Mouse (Mus musculus): ENCODE data around the gene Faf2.
A peak's percentile ranks its signal among the peaks of the same experiment; 100 is the strongest.

Faf2 gene

DNA sequence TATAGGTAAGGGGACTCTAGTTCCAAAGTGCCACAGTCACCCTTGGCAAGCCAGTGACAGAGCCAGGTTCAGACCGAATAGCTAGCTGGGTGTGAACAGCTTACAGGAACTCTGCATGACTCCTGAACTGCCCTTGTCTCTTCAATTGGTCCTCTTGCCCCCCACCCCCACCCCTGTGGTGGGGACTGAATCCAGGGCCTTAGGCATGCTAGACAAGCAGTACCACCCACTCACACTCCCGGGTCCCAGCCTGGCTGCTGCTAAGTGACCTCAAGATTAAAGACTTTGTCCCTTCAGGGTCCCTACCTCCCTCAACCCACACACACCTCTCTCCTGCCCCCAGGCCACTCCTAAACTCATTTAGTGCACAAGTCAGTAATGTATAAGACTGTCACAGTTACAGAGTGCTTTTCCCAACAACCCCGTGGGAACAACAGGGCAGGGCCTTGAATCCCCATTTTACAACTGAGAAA lies 18.9 kb upstream of the Faf2 start:
- no peaks in the 10 kb centered on the region for H3K9me3 ChIP-seq (ENCODE audit: low read length)
- TF ChIP-seq NANOG (IDR thresholded peaks at IDR 0.05; ENCODE audit: borderline replicate concordance, low read length) (no peak; the same call in 1 of the 2 replicates), POU5F1 (IDR thresholded peaks at IDR 0.05; ENCODE audit: borderline replicate concordance, low read length) (no peak), CTCF (conservative IDR thresholded peaks at IDR 0.05; ENCODE audit: low read length) (no peak)

DNA sequence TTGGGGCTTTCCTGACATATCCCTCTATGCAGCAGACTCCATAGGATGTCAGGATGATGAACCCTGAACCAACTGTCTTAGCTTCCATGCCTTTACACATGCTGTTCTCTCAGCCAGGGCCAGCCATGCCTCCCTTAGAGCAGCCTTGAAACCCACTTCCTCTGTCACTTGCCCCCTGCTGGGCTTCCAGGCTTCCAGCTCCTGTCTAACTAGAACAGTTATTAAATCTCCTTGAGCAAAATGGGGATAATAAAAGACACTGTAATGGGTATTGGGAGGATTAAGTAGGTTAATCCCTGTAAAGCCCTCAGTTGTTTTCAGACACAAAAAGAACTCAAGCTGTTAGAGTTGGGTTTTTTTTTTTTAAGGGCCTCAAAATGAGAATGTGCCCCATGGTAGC lies 18.1 kb upstream of the Faf2 start:
- TF ChIP-seq CTCF (conservative IDR thresholded peaks at IDR 0.05; ENCODE audit: low read length) (no peak), POU5F1 (IDR thresholded peaks at IDR 0.05; ENCODE audit: borderline replicate concordance, low read length) (no peak), NANOG (IDR thresholded peaks at IDR 0.05; ENCODE audit: borderline replicate concordance, low read length) (no peak)
- Histone ChIP-seq H3K9me3 (ENCODE audit: low read length) (no peaks in the 10 kb centered on the region), H3K4me3 (replicated peaks; ENCODE audit: low read length) (peak overlapping the region; percentile 58), H3K36me3 (ENCODE audit: insufficient read depth, low read length) (peaks cover 51% of the 10 kb centered on the region), H3K27me3 (ENCODE audit: insufficient read depth, low read length) (no peaks in the 10 kb centered on the region), H3K4me1 (replicated peaks; ENCODE audit: low read depth, low read length) (peaks cover 92% of the 10 kb centered on the region)

More for the DNA sequence above, 18.9 kb upstream of the Faf2 start:
- Histone ChIP-seq H3K4me1 (replicated peaks; ENCODE audit: low read depth, low read length) (peaks cover 93% of the 10 kb centered on the region), H3K36me3 (ENCODE audit: insufficient read depth, low read length) (peaks cover 59% of the 10 kb centered on the region), H3K4me3 (replicated peaks; ENCODE audit: low read length) (peak overlapping the region; percentile 56), H3K27me3 (ENCODE audit: insufficient read depth, low read length) (no peaks in the 10 kb centered on the region)

DNA sequence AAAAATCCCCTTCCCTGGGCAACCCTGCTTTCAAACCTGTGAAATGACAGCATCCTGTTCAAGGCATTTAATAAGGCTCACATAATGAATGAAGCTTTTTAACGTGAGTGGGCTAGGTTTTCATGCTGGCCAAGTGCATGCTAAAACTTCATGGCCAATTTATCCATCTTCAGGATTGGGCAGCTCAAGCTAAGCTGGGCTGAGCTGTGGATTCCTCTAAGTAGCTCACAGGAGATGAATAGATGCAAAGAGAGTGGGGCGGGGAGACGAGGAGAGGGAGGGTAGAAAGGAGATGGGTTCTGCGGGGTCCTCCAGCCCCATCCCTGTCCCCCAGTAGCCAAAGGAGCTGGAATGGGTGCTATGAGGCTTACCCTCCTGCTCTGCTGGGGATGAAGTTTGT lies 17.4 kb upstream of the Faf2 start:
- Histone ChIP-seq H3K27me3 (ENCODE audit: insufficient read depth, low read length) (no peaks in the 10 kb centered on the region), H3K9me3 (ENCODE audit: low read length) (no peaks in the 10 kb centered on the region), H3K4me3 (replicated peaks; ENCODE audit: low read length) (peak overlapping the region; percentile 58), H3K4me1 (replicated peaks; ENCODE audit: low read depth, low read length) (peaks cover 92% of the 10 kb centered on the region), H3K36me3 (ENCODE audit: insufficient read depth, low read length) (peaks cover 43% of the 10 kb centered on the region)
- TF ChIP-seq CTCF (conservative IDR thresholded peaks at IDR 0.05; ENCODE audit: low read length) (no peak), NANOG (IDR thresholded peaks at IDR 0.05; ENCODE audit: borderline replicate concordance, low read length) (no peak), POU5F1 (IDR thresholded peaks at IDR 0.05; ENCODE audit: borderline replicate concordance, low read length) (no peak)

DNA sequence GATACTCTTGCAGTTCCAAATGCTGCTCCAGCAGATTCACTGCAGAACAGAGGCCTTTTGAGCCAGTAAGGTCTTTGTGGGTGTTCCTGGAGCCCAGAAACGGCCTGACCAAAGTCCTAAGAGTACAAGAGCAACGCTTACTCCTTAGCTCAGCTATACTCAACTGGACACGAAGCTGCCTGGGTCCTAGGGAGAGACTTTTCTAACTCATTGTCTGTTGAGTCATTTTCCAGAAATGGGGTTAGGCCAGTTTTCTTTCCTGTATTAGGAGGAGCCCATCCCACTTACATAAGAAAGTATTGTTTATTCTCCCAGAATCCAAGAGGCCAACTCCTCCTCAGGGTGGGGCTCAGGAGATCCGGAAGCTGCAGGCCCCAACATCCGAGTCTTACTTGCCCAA lies 16.2 kb upstream of the Faf2 start:
- TF ChIP-seq NANOG (IDR thresholded peaks at IDR 0.05; ENCODE audit: borderline replicate concordance, low read length) (no peak), CTCF (conservative IDR thresholded peaks at IDR 0.05; ENCODE audit: low read length) (no peak), POU5F1 (IDR thresholded peaks at IDR 0.05; ENCODE audit: borderline replicate concordance, low read length) (no peak)
- peaks cover 98% of the 10 kb centered on the region for H3K4me1 ChIP-seq (replicated peaks; ENCODE audit: low read depth, low read length)
- peaks cover 37% of the 10 kb centered on the region for H3K36me3 ChIP-seq (ENCODE audit: insufficient read depth, low read length)

DNA sequence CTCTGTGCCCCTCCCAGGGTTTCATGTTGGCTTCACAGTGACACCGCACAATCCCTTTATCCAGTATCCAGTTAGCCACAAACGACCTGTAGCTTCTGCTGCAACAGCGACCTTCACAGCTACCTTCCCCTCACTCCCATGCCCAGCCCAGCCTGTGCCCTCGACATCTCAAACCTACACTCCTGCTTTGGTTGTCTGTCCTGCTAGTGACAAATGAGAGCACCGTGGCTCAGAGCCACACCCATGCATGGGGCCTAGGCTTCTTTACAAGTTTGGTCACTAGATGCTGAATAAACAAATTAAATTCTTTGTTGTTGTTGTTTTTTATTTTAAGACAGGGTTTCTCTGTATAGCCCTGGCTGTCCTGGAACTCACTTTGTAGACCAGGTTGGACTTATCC lies 14.4 kb upstream of the Faf2 start:
- no peak for TF ChIP-seq NANOG (IDR thresholded peaks at IDR 0.05; ENCODE audit: borderline replicate concordance, low read length)
- no peak for TF ChIP-seq POU5F1 (IDR thresholded peaks at IDR 0.05; ENCODE audit: borderline replicate concordance, low read length)
- no peak for TF ChIP-seq CTCF (conservative IDR thresholded peaks at IDR 0.05; ENCODE audit: low read length)
- Histone ChIP-seq H3K4me1 (replicated peaks; ENCODE audit: low read depth, low read length) (peaks cover 89% of the 10 kb centered on the region), H3K27me3 (ENCODE audit: insufficient read depth, low read length) (peaks cover 5% of the 10 kb centered on the region; the same call in 1 of the 2 replicates), H3K9me3 (ENCODE audit: low read length) (no peaks in the 10 kb centered on the region), H3K4me3 (replicated peaks; ENCODE audit: low read length) (peak overlapping the region; percentile 58), H3K36me3 (ENCODE audit: insufficient read depth, low read length) (peaks cover 25% of the 10 kb centered on the region)

More for the DNA sequence above, 16.2 kb upstream of the Faf2 start:
- Histone ChIP-seq H3K4me3 (replicated peaks; ENCODE audit: low read length) (peak overlapping the region; percentile 58), H3K9me3 (ENCODE audit: low read length) (no peaks in the 10 kb centered on the region), H3K27me3 (ENCODE audit: insufficient read depth, low read length) (no peaks in the 10 kb centered on the region)

DNA sequence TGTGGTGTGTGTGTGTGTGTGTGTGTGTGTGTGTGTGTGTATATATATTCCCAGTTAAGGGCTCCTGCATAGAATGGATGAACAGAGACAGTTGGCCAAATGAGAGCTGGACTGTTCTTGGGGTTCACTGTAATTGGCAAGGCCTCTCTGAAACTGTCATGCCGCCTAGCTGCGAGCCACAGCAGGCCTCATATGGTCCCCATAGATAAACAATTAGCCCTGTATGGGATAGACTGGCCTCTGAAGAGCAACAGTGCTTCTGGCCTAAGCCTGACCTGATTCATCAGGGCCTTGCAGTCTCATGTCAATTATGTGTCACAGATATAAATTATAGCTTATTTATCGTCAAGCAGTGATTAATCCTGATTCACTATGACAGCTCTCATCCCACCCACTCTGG lies 13.6 kb upstream of the Faf2 start:
- H3K4me1 ChIP-seq (replicated peaks; ENCODE audit: low read depth, low read length), result peaks cover 85% of the 10 kb centered on the region
- H3K36me3 ChIP-seq (ENCODE audit: insufficient read depth, low read length), result peaks cover 25% of the 10 kb centered on the region
- TF ChIP-seq CTCF (conservative IDR thresholded peaks at IDR 0.05; ENCODE audit: low read length), result no peak
- TF ChIP-seq POU5F1 (IDR thresholded peaks at IDR 0.05; ENCODE audit: borderline replicate concordance, low read length), result no peak
- no peak for TF ChIP-seq NANOG (IDR thresholded peaks at IDR 0.05; ENCODE audit: borderline replicate concordance, low read length)
- peak overlapping the region; percentile 91 for H3K4me3 ChIP-seq (replicated peaks; ENCODE audit: low read length)
- H3K27me3 ChIP-seq (ENCODE audit: insufficient read depth, low read length), result peaks cover 5% of the 10 kb centered on the region; the same call in 1 of the 2 replicates
- no peaks in the 10 kb centered on the region for H3K9me3 ChIP-seq (ENCODE audit: low read length)

DNA sequence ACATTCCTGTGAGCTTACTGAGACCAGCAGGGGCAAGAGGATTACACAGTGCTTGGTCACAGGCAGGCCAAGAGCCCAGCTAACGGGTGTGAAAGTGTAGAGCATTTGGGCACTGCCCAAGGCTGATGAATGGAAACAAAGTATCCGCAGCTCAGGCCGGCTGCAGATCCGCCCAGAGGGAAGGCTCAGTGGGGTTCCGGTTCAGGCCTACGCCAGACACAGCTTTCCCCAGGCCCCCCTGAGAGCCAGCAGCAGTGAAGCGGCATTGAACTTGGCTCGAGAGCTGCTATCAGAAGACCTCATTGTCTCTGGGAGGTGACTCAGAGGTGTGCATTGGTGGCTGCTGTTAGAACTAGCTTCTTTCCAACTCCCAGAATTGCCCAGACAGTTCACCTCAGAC lies 12.9 kb upstream of the Faf2 start:
- TF ChIP-seq POU5F1 (IDR thresholded peaks at IDR 0.05; ENCODE audit: borderline replicate concordance, low read length), result no peak
- TF ChIP-seq NANOG (IDR thresholded peaks at IDR 0.05; ENCODE audit: borderline replicate concordance, low read length), result peak; percentile 31; the same call in 1 of the 2 replicates
- peaks cover 5% of the 10 kb centered on the region; the same call in 1 of the 2 replicates for H3K27me3 ChIP-seq (ENCODE audit: insufficient read depth, low read length)
- H3K4me3 ChIP-seq (replicated peaks; ENCODE audit: low read length), result peak overlapping the region; percentile 91
- H3K36me3 ChIP-seq (ENCODE audit: insufficient read depth, low read length), result peaks cover 25% of the 10 kb centered on the region
- H3K4me1 ChIP-seq (replicated peaks; ENCODE audit: low read depth, low read length), result peaks cover 84% of the 10 kb centered on the region
- no peaks in the 10 kb centered on the region for H3K9me3 ChIP-seq (ENCODE audit: low read length)

DNA sequence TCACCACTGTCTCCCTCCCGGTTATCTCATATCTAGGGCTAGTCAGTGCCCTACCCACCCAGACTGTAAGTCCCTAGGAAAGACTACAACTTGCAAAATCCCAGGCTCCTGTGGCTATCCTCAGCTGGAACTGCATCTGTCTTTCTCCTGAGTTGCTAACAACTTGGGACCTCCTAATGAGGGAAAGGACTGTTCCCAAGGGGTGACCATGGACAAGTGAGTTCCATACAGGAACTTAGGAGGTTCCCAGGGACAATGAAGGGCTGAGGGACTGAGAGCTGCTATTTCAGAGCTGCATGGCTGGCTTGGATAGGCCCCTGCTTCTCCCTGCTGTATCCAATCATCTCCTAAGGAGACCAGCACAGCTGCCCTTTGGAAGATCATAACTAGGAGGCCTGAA lies 12.3 kb upstream of the Faf2 start:
- peaks cover 5% of the 10 kb centered on the region; the same call in 1 of the 2 replicates for H3K27me3 ChIP-seq (ENCODE audit: insufficient read depth, low read length)
- no peaks in the 10 kb centered on the region for H3K9me3 ChIP-seq (ENCODE audit: low read length)
- no peak for TF ChIP-seq NANOG (IDR thresholded peaks at IDR 0.05; ENCODE audit: borderline replicate concordance, low read length)
- TF ChIP-seq CTCF (conservative IDR thresholded peaks at IDR 0.05; ENCODE audit: low read length), result no peak
- no peak for TF ChIP-seq POU5F1 (IDR thresholded peaks at IDR 0.05; ENCODE audit: borderline replicate concordance, low read length)
- H3K4me1 ChIP-seq (replicated peaks; ENCODE audit: low read depth, low read length), result peaks cover 83% of the 10 kb centered on the region
- H3K36me3 ChIP-seq (ENCODE audit: insufficient read depth, low read length), result peaks cover 20% of the 10 kb centered on the region
- peak overlapping the region; percentile 91 for H3K4me3 ChIP-seq (replicated peaks; ENCODE audit: low read length)

DNA sequence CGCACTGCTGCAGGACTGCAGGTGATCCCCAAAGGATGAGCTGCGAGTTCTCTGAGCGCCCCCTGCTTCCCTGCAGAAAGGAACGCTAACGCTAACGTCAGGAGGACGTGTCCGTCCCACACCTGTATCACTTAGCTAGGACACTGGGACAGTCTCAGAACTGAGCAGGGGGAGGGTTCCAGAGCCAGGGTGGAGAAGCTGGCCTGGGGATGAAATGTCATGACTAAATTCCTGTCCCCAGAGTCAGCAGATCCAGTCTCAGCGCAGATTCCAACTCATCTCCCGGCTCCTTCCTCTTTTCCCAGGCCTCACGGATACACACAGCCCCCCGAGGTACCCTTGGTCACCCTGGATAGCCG lies 11.0 kb upstream of the Faf2 start:
- peak overlapping the region; percentile 91 for H3K4me3 ChIP-seq (replicated peaks; ENCODE audit: low read length)
- TF ChIP-seq CTCF (conservative IDR thresholded peaks at IDR 0.05; ENCODE audit: low read length) (no peak), NANOG (IDR thresholded peaks at IDR 0.05; ENCODE audit: borderline replicate concordance, low read length) (no peak), POU5F1 (IDR thresholded peaks at IDR 0.05; ENCODE audit: borderline replicate concordance, low read length) (no peak)
- H3K9me3 ChIP-seq (ENCODE audit: low read length), result no peaks in the 10 kb centered on the region
- H3K4me1 ChIP-seq (replicated peaks; ENCODE audit: low read depth, low read length), result peaks cover 79% of the 10 kb centered on the region
- peaks cover 5% of the 10 kb centered on the region; the same call in 1 of the 2 replicates for H3K27me3 ChIP-seq (ENCODE audit: insufficient read depth, low read length)
- H3K36me3 ChIP-seq (ENCODE audit: insufficient read depth, low read length), result peaks cover 14% of the 10 kb centered on the region
